Mouse (Mus musculus) adrenal gland, adult 8-10 months (tissue): ENCODE results near the gene Kctd21. TPM values are rescaled to one million over a fixed set of nuclear protein-coding genes. Genes with fewer than 3 reads are reported as not detected.
A peak's percentile ranks its signal among the peaks of the same experiment; 100 is the strongest.

ENCODE experiments used
- DNase-seq: peaks from one replicate; pipeline ENCODE4 v3.0.0; 2022
- total RNA-seq, 4 experiments: library from RNA; stranded (reverse); gene quantifications; 2 replicates each; pipeline ENCODE4 v1.2.4; 2022

Kctd21 gene
- total RNA-seq, 4 experiments from 2014 or later = 8.2 to 10.0 (median 9.0) TPM

- DNase-seq = no peak
Measured at GRCm38 (mm10) chr7:97348836-97349235, 16.7 kb downstream of the Kctd21 start.

- DNase-seq = no peak
Measured at GRCm38 (mm10) chr7:97349438-97349837, 17.3 kb downstream of the Kctd21 start.

GRCm38 (mm10) chr7:97350891-97351290 is 18.8 kb downstream of the Kctd21 start:
- no peak for DNase-seq

- no peak for DNase-seq
Measured at GRCm38 (mm10) chr7:97351792-97352513, 19.8 kb downstream of the Kctd21 start.

GRCm38 (mm10) chr7:97353356-97353755 is 21.2 kb downstream of the Kctd21 start:
- DNase-seq = no peak

- DNase-seq = no peak
Measured at GRCm38 (mm10) chr7:97355068-97355841, 23.1 kb downstream of the Kctd21 start.

- DNase-seq = no peak
Measured at GRCm38 (mm10) chr7:97356253-97356652, 24.1 kb downstream of the Kctd21 start.

GRCm38 (mm10) chr7:97356875-97357276 is 24.7 kb downstream of the Kctd21 start:
- no peak for DNase-seq

- DNase-seq = no peak
Measured at GRCm38 (mm10) chr7:97357840-97358239, 25.7 kb downstream of the Kctd21 start.

GRCm38 (mm10) chr7:97358347-97358746 is 26.2 kb downstream of the Kctd21 start:
- DNase-seq = no peak

GRCm38 (mm10) chr7:97360166-97360565 is 28.0 kb downstream of the Kctd21 start:
- no peak for DNase-seq

- DNase-seq = no peak
Measured at GRCm38 (mm10) chr7:97360955-97361354, 28.8 kb downstream of the Kctd21 start.

GRCm38 (mm10) chr7:97361467-97361866 is 29.3 kb downstream of the Kctd21 start:
- DNase-seq = no peak

- no peak for DNase-seq
Measured at GRCm38 (mm10) chr7:97365887-97366286, 33.8 kb downstream of the Kctd21 start.

- DNase-seq = no peak
Measured at GRCm38 (mm10) chr7:97375101-97375500, 43.0 kb downstream of the Kctd21 start.

GRCm38 (mm10) chr7:97375906-97376305 is 43.8 kb downstream of the Kctd21 start:
- no peak for DNase-seq

GRCm38 (mm10) chr7:97379304-97379703 is 47.2 kb downstream of the Kctd21 start:
- no peak for DNase-seq

GRCm38 (mm10) chr7:97380500-97381123 is 48.5 kb downstream of the Kctd21 start:
- no peak for DNase-seq

- no peak for DNase-seq
Measured at GRCm38 (mm10) chr7:97382661-97383060, 50.5 kb downstream of the Kctd21 start.

GRCm38 (mm10) chr7:97383496-97384132 is 51.5 kb downstream of the Kctd21 start:
- no peak for DNase-seq

- DNase-seq = peak; percentile 36
Measured at GRCm38 (mm10) chr7:97386106-97386805, 54.1 kb downstream of the Kctd21 start.

GRCm38 (mm10) chr7:97386806-97387370 is 54.8 kb downstream of the Kctd21 start:
- DNase-seq = no peak
